Mouse (Mus musculus) ES-Bruce4 (cell line): ENCODE data around the gene Mif4gd. TPM values are rescaled to one million over a fixed set of nuclear protein-coding genes. Genes with fewer than 3 reads are reported as not detected.
A peak's percentile ranks its signal among the peaks of the same experiment; 100 is the strongest.

Source experiments
- H3K27ac ChIP-seq: 2 replicates; pipeline ENCODE4 v1.5.1; 2012; ENCODE audit warnings: low read length, inconsistent platforms; ENCODE audit not compliant: insufficient read depth
- H3K27me3 ChIP-seq: 2 replicates; pipeline ENCODE4 v1.6.1; 2012; ENCODE audit warnings: mild to moderate bottlenecking, low read length, inconsistent platforms; ENCODE audit not compliant: control insufficient read depth, poor library complexity, insufficient read depth, severe bottlenecking
- H3K36me3 ChIP-seq: 2 replicates; pipeline ENCODE4 v1.6.1; 2012; ENCODE audit warnings: inconsistent platforms, mild to moderate bottlenecking, low read length, moderate library complexity; ENCODE audit not compliant: control insufficient read depth, poor library complexity, insufficient read depth, severe bottlenecking
- H3K4me1 ChIP-seq: one replicate; pipeline ENCODE4 v1.8.1; 2011; ENCODE audit warnings: low read length; ENCODE audit not compliant: control insufficient read depth, insufficient read depth
- H3K4me3 ChIP-seq: 2 replicates; pipeline ENCODE4 v1.5.1; 2011; ENCODE audit warnings: low read depth, mild to moderate bottlenecking, low read length
- H3K9ac ChIP-seq: 2 replicates; pipeline ENCODE4 v1.6.1; 2012; ENCODE audit warnings: low read depth, mild to moderate bottlenecking, inconsistent platforms; ENCODE audit not compliant: poor library complexity, severe bottlenecking
- H3K9me3 ChIP-seq: replicated peaks from 2 replicates; pipeline ENCODE4 v1.6.1; 2012; ENCODE audit warnings: mild to moderate bottlenecking, low read length, inconsistent platforms; ENCODE audit not compliant: control insufficient read depth, poor library complexity, insufficient read depth, severe bottlenecking
- CTCF ChIP-seq: IDR thresholded peaks from one replicate; pipeline ENCODE4 v1.8.1; 2011; ENCODE audit warnings: low read depth, low read length
- EP300 ChIP-seq: IDR thresholded peaks from 2 replicates; pipeline ENCODE4 v1.6.1; 2011; ENCODE audit warnings: low read depth, low read length; ENCODE audit not compliant: insufficient read depth
- POLR2A ChIP-seq: IDR thresholded peaks from one replicate; pipeline ENCODE4 v1.8.1; 2011; ENCODE audit warnings: low read length; ENCODE audit not compliant: insufficient read depth
- polyA plus RNA-seq: library from polyadenylated mRNA; stranded (reverse); fragments of >200 nt; gene quantifications from 2 replicates; pipeline ENCODE4 v1.2.4, GENCODE M21; 2011; ENCODE audit warnings: low read depth; ENCODE audit not compliant: missing spikeins, insufficient read depth, insufficient read length

The Mif4gd gene
- polyA plus RNA-seq, 1 experiment: 50.4 TPM

DNA sequence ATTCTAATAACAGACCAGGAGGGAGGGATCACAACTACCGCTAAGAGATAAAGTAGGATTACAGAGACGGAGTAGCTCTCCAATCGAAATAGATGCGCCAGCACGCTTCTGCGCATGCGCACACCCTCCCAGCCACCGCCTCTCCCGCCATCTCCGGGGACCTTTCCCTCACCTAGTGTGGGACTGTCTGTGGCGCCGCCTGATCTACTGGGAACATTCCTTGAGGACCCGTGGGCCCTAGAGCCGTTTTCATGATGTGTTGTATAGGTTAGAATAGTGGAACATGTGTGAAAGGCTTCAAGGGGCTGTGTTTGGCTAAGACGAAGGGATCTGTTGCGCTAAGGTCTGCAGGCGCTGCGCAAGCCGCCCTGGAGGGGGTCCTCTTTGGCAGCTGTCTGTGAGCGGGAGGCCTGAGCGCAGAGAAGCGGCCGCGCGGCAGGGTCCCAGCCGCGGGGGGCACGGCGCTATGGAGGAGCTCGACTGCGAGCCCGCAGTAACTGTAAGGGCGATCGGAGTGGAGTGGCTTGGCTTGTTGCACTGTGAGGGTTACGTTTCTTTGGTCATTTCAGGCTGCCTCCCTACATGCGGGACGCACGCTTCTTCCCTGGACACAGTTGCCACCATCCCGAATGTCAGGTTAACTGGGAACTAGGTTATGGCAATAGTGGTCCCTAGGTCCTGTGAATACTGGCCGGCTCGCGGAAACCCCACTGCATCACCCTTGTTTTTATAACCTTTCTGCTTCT lies 48.5 kb downstream of the Mif4gd start, which contains the start of gene Nup85:
Nup85 (plus strand) TSS at position 371 of the 746 bp plus-strand sequence.
- Histone ChIP-seq H3K27me3 (no peaks in the 10 kb centered on the region), H3K4me1 (no peaks in the 10 kb centered on the region), H3K9me3 (no peaks in the 10 kb centered on the region; the same call in 1 of the 2 replicates), H3K27ac (peak within 1 kb of the TSS; percentile 74), H3K9ac (peak within 1 kb of the TSS; percentile 90), H3K4me3 (peak within 1 kb of the TSS; percentile 99), H3K36me3 (peaks cover 26% of the 10 kb centered on the region)
- TF ChIP-seq POLR2A (peak; percentile 52), CTCF (no peak)

DNA sequence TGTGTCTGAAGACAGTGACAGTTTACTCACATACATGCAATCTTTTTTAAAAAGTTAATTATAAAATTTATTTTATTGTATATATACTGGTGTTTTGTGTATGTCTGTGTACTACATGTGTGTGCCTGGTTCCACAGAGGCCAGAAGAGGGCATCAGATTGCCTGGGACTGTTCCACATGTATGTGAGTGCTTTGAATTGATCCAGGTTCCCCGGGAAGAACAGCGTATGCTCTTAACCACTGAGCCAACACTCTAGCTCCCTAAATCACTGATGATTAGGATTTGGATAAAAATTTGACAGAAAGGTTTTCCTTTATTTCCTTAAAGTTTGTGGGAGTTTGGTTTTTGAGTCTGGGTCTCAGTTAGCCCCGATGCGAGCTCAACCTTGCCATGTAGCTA lies 49.4 kb downstream of the Mif4gd start:
- Histone ChIP-seq H3K9ac (peak overlapping the region; percentile 90), H3K4me1 (no peaks in the 10 kb centered on the region), H3K27me3 (no peaks in the 10 kb centered on the region), H3K27ac (peak overlapping the region; percentile 74), H3K4me3 (peak overlapping the region; percentile 99), H3K36me3 (peaks cover 25% of the 10 kb centered on the region), H3K9me3 (no peaks in the 10 kb centered on the region; the same call in 1 of the 2 replicates)
- TF ChIP-seq EP300 (no peak), POLR2A (no peak), CTCF (no peak)

Other genes starting within 250 kb of the Mif4gd start
- 2.5 and 3.2 TPM in 2 replicates for gene Hid1, start 245.2 kb downstream of the Mif4gd start, polyA plus RNA-seq
- gene Cdr2l, start 231.1 kb downstream of the Mif4gd start, polyA plus RNA-seq: 12.3 and 14.1 TPM in 2 replicates
- 50.9 and 60.6 TPM in 2 replicates for gene Mrpl58, start 209.2 kb downstream of the Mif4gd start, polyA plus RNA-seq
- 340 and 358 TPM in 2 replicates for gene Atp5h, start 193.0 kb downstream of the Mif4gd start, polyA plus RNA-seq
- 22.9 and 26.4 TPM in 2 replicates for gene Kctd2, start 192.8 kb downstream of the Mif4gd start, polyA plus RNA-seq
- gene Trim80, start 172.4 kb downstream of the Mif4gd start, polyA plus RNA-seq: not detected in 2 replicates
- gene Slc16a5, start 150.5 kb downstream of the Mif4gd start, polyA plus RNA-seq: not detected in 2 replicates
- gene Armc7, start 137.3 kb downstream of the Mif4gd start, polyA plus RNA-seq: 3.0 and 3.6 TPM in 2 replicates
- gene Nt5c, start 121.1 kb downstream of the Mif4gd start, polyA plus RNA-seq: 42.7 and 43.2 TPM in 2 replicates
- 163 and 173 TPM in 2 replicates for gene Jpt1, start 98.6 kb downstream of the Mif4gd start, polyA plus RNA-seq
- gene Sumo2, start 76.7 kb downstream of the Mif4gd start, polyA plus RNA-seq: 1,012 and 1,017 TPM in 2 replicates
- gene Nup85, start 48.5 kb downstream of the Mif4gd start, polyA plus RNA-seq: 99.9 and 103 TPM in 2 replicates
- gene Mrps7, start 9.0 kb downstream of the Mif4gd start, polyA plus RNA-seq: 29.3 and 35.5 TPM in 2 replicates
- 69.3 and 79.4 TPM in 2 replicates for gene Gga3, start 8.9 kb downstream of the Mif4gd start, polyA plus RNA-seq
- 34.7 and 35.8 TPM in 2 replicates for gene Slc25a19, start 15.3 kb upstream of the Mif4gd start, polyA plus RNA-seq
- 75.0 and 75.9 TPM in 2 replicates for gene Grb2, start 95.6 kb upstream of the Mif4gd start, polyA plus RNA-seq
- 29.2 and 32.6 TPM in 2 replicates for gene Tmem94, start 152.5 kb upstream of the Mif4gd start, polyA plus RNA-seq
- 10.5 and 12.1 TPM in 2 replicates for gene Caskin2, start 200.7 kb upstream of the Mif4gd start, polyA plus RNA-seq
- gene Tsen54, start 201.8 kb upstream of the Mif4gd start, polyA plus RNA-seq: 26.9 and 30.2 TPM in 2 replicates
- 92.1 and 99.1 TPM in 2 replicates for gene Llgl2, start 211.1 kb upstream of the Mif4gd start, polyA plus RNA-seq
- gene Myo15b, start 245.4 kb upstream of the Mif4gd start, polyA plus RNA-seq: 1.6 and 4.2 TPM in 2 replicates